Mouse (Mus musculus) right cerebral cortex, postnatal 36 days (tissue): ENCODE measurements at regions not wholly inside any gene's neighbourhood (a gene's known extent, or its start where the extent isn't known, plus 50 kb on each side); places are given as distances from the start of the nearest gene placed in this dataset.

Source experiments
- DNase-seq, 2 experiments: peaks; one replicate each; pipeline ENCODE4 v3.0.0; 2022; ENCODE audit warnings: low spot score in 2 of 2, mixed read lengths in 1 of 2

DNA sequence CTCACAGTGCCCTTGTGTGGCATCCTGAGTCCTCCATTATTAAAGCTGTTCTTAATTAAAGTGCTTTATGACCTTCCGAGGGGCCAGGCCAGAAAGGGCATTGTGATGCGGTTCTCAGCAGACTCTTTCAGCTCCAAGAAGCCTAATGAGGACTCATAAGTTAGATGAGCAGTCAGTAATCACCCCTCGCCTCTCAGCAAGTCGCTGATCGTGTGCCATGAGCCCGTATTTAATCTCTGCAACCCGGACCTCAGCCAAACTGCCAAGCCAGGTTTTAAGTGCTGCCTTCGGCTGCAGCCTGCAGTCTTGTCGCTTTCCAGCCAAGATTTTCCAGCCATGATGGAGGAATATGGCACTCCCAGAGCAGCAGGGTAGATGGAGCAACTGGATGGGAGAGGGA is 56.1 kb upstream of the Rbfox1 start:
- DNase-seq, result no peak

DNA sequence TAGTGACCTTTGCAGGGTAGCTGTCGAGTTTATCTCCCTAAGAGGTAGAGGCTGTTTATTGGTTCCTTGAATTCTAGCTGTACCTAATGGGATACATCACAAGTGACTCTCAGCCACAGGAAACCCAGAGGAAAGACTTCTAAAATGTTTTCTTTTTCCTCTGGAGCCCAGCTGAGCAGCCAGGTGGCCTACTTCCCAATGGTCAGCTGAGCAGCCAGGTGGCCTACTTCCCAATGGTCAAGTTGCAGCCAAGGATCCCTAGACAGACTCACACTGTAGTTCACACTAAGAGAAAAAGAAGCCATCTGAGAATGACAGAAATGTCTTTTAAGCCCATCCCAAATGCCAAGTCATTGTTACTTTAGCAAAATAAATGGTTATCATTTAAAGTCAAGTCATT is 61.8 kb upstream of the Rbfox1 start:
- DNase-seq, result no peak

GRCm38 (mm10) chr16:5817166-5817565 is 68.0 kb upstream of the Rbfox1 start:
- DNase-seq, result no peak

GRCm38 (mm10) chr16:5812245-5812820 is 72.8 kb upstream of the Rbfox1 start:
- DNase-seq, result no peak

DNA sequence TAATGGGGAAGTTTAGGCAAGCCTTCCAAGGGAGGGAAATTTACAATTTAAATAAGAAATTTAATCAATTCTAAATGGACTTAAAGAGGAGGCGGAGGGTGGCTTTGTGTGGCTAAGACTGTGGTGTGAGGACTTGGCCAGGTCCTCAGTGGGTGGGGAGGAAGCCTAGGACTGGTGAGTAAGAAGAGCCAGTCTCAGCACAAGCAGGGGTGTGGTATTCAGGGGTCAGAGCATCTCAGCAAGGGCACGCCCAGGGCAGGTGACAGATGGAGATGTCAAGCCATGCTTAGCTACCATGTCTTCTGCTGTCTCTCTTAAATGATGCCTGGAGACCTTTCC is 73.5 kb upstream of the Rbfox1 start:
- DNase-seq, result no peak

DNA sequence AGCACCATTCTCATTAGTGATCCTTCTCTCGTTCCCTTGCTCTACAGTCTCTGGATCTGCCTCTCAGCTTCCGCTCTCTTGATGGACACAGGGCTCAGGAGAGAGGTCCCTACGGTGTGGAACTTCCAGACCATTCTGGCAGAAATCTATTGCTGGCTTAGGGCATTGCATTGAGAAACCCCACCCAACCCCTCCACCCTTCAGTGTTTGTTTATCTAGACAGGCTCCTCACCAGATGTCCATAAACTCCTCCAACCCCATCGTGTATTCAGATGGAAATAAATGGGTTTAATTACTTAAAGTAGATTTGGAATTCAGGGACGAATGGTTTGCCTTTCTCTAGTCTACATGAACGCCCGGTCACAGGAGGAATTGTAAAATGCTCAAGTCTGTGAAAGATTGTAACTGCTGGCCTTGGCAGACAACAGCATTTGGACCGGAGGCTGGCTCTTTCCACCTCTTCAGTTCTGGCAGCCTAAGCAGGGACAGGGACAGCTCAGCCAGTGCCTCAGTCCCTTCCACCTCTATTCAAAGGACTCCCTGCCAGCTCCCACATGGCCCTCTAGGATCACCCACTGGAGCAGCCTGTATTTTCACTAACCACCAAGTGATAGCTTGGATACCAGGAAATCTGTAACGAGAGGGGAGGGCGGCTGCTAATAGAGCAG is 74.0 kb upstream of the Rbfox1 start:
- no peak for DNase-seq

DNA sequence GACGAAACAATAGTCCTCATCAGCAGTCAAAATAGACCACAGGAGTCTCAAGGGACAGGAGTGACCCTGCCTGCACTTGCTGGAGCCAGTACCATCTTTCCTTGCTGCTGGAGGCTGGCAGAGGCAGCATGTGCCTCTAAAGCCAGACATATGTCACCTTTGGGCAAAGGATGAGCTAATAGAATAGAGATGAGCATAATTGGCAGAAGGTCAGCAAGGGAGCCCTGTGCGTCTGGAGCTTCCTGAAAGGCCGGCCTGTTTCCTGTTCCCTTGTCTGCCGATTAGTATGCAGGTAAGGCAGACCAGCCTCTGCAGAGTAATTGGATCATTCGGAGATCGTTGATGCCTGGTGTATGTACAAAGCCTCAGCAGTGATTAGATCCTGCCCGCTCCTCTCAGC is 87.0 kb upstream of the Rbfox1 start:
- no peak for DNase-seq

GRCm38 (mm10) chr16:5792216-5792615 is 92.9 kb upstream of the Rbfox1 start:
- DNase-seq, result no peak

DNA sequence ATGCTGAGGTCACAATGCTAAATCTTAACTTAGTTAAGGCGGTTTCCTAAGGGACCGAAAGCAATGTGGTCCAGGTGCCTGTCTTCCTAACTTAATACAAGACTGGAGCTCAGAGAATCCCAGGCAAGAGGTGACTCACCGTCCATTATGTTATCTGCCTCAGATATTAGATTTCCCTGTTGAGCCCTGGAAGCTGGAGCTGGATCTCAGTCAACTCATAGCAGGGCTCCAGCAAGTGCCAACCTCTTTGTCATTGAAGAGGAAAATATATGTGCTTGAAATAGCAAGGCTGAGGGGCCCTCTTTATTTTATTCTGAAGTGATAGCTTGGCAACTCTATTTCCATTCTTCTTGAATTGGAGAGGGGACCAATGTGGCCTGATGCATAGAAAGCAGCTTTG is 95.0 kb upstream of the Rbfox1 start:
- DNase-seq, result no peak

- no peak for DNase-seq
These were observed 97.9 kb upstream of the Rbfox1 start for GRCm38 (mm10) chr16:5787206-5787605.

GRCm38 (mm10) chr16:5766771-5767421 is 118.3 kb upstream of the Rbfox1 start:
- DNase-seq, result peak; percentile 4 to 22

DNA sequence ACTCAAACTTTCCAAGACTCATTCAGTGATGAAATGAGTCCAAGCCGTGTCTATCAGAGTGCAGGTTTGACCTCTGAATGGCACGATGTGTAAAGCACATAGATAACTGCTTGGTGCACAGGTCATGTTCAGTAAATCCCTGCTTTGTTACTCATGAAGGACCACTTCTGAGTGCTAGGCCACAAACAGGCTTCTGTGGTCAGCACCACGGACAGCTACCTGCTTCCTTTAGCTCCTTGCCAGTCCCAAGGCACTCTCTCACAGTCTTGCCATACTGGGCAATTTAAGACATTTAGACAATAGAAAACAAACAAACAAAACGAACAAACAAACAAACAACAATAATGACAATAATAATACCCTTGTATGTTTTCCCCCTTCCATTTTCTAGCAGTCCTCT is 120.0 kb upstream of the Rbfox1 start:
- DNase-seq, result no peak

DNA sequence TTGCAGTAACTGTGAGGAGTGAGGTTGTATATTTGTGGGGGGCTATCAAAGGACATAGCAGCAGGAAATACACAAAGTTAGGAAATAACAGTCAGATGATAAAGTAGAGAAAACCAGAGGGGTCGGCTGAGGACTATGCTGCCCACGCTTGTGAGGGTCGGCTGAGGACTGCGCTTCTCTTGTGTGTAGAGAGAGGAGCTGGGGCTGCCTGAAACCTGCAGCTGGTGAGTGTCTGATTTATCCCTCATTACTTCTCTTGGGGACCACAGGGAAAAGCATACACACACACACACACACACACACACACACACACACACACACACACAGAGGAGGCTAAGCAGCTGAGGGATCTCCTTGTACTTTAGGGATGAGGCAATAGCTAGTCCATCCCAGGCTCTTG is 124.3 kb upstream of the Rbfox1 start:
- no peak for DNase-seq

DNA sequence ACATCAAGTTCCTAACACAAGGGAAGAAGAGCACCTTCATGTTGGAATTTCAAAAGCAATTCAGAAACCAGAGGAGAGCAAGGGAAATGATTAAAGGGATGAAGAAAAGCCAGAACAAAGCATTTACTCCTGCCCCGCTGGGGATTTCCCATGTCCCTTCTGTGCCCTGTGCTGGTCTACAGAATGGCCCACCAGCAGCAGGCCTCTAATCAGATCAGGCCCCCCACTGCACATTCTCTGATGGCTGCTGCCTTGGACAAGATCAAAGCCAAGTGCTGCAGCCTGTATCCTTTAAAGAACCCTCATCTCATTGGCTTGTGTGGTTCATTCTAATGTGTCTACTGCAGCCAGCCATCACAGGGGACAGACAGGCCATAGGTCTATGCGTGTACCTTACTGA is 126.1 kb upstream of the Rbfox1 start:
- DNase-seq, result no peak

GRCm38 (mm10) chr16:5742716-5743507 is 142.2 kb upstream of the Rbfox1 start:
- no peak for DNase-seq

GRCm38 (mm10) chr16:5740776-5741175 is 144.4 kb upstream of the Rbfox1 start:
- peak; percentile 25 to 47 for DNase-seq

GRCm38 (mm10) chr16:5733608-5734007 is 151.5 kb upstream of the Rbfox1 start:
- no peak for DNase-seq

GRCm38 (mm10) chr16:5722506-5722905 is 162.6 kb upstream of the Rbfox1 start:
- no peak for DNase-seq

GRCm38 (mm10) chr16:5713476-5713875 is 171.7 kb upstream of the Rbfox1 start:
- DNase-seq, result no peak

GRCm38 (mm10) chr16:5709831-5710230 is 175.3 kb upstream of the Rbfox1 start:
- no peak for DNase-seq

DNA sequence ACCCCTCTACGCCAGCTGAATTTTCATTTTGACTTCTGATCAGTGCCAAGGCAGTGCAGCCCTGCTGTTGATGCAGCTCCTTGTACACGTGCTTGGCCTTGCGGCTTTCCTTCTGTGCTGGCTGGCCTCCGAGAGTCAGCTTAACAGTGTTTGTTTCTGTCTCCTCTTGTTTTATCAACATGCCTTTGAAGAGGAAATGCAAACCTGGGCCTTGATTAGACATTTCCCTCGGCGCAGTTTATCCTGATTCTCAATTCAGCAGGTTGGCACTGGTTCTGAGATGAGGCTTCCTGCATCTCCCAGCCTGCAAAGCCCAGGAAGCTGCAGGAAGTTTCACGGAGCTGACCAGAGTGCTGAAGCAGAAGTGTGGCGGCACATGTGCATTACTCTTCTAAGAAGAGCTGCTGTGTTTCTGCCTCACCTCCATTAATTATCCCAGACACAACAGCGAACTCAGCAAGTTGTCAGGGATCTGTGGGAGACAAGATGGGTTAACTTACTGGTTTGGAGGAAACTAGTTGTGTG is 184.4 kb upstream of the Rbfox1 start:
- no peak for DNase-seq

DNA sequence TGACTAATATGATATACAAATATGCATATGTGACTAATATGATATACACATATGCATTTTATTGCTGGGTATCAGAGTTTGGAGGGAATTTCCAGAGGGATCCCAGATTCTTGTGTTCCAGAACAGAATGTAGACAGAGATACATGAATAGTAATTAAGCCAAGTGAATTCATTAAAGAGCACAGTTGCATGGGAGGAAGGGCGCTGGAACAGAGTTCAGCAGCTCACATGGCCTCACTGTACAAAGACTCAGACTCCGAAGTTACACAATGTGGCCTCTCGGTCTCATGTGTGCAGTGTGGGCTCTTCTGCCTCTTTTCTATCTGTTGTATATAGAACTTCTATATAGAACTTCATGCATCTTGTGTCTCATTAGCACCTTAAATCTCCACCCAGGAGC is 196.8 kb upstream of the Rbfox1 start:
- no peak for DNase-seq
